Mouse (Mus musculus) hindbrain, embryonic 14.5 days (tissue): Measurements from ENCODE around the gene Kif26b. TPM values are rescaled to one million over a fixed set of nuclear protein-coding genes. Genes with fewer than 3 reads are reported as not detected.

ENCODE experiments used
- ATAC-seq: fragments of 200-750 bp; cut with Nextera tagmentation; 2 replicates; pipeline ENCODE4 v1.8.0; 2017; ENCODE audit warnings: moderate number of reproducible peaks, mild to moderate bottlenecking, moderate TSS enrichment, moderate library complexity; ENCODE audit not compliant: low FRiP score
- DNase-seq: peaks from one replicate; pipeline ENCODE4 v3.0.0-alpha.2; 2015; ENCODE audit warnings: low spot score
- H3K27ac ChIP-seq: fragments of 300-500 bp; sonication (generic); 2 replicates; pipeline ENCODE4 v1.5.1; 2014; ENCODE audit warnings: mild to moderate bottlenecking, moderate library complexity
- H3K27me3 ChIP-seq: fragments of 300-500 bp; sonication (generic); 2 replicates; pipeline ENCODE4 v1.6.1; 2014; ENCODE audit warnings: mild to moderate bottlenecking, low read length, mixed read lengths; ENCODE audit not compliant: control insufficient read depth, insufficient read depth
- H3K36me3 ChIP-seq: fragments of 300-500 bp; sonication (generic); replicated peaks from 2 replicates; pipeline ENCODE4 v1.6.1; 2014; ENCODE audit not compliant: control insufficient read depth, insufficient read depth
- H3K4me1 ChIP-seq: fragments of 300-500 bp; sonication (generic); replicated peaks from 2 replicates; pipeline ENCODE4 v1.6.1; 2014; ENCODE audit warnings: antibody characterized with exemption, low read length, mixed read lengths; ENCODE audit not compliant: control insufficient read depth, insufficient read depth
- H3K4me2 ChIP-seq: fragments of 300-500 bp; sonication (generic); replicated peaks from 2 replicates; pipeline ENCODE4 v1.6.1; 2014; ENCODE audit warnings: mild to moderate bottlenecking, moderate library complexity
- H3K4me3 ChIP-seq: fragments of 300-500 bp; sonication (generic); replicated peaks from 2 replicates; pipeline ENCODE4 v1.5.1; 2014; ENCODE audit warnings: mild to moderate bottlenecking, low read length
- H3K9ac ChIP-seq: fragments of 300-500 bp; sonication (generic); 2 replicates; pipeline ENCODE4 v1.6.1; 2014
- H3K9me3 ChIP-seq: fragments of 300-500 bp; sonication (generic); 2 replicates; pipeline ENCODE4 v1.6.1; 2016; ENCODE audit warnings: low read length; ENCODE audit not compliant: control insufficient read depth
- WGBS: fragments of 180-500 bp; shearing (Covaris S2); extraction: QIAGEN DNeasy Blood & Tissue Kit; methylation state at CpG from one replicate; pipeline ENCODE4 v1.1.7; 2014; 5-methylcytosine and 5-hydroxymethylcytosine counted together
- polyA plus RNA-seq: library from polyadenylated mRNA; unstranded; fragments of >200 nt; fragmentation: Nextera tagmentation; extraction: Ambion mirVana; gene quantifications from 2 replicates; pipeline ENCODE4 v1.2.1, GENCODE M21; 2014

Kif26b gene
- polyA plus RNA-seq, 1 experiment from 2014 or later: 15.8 TPM

DNA sequence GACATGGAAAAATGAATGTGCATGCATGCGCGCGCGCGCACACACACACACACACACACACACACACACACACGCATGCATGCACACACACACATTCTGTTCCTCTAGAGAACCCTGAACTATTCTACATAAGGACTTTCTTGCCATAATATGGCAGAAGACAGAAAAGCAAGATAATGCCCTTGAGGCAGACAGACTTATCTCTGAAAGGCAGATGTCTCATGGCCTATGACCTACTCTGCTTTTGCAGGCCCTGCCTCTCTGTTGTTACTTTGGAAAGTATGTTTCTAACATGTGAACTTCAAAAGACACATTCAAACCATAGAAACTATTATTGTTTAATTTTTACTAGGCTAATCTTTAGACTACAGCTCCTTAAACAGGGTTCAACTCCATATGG, 255.1 kb downstream of the Kif26b start:
- DNase-seq (no peak), ATAC-seq (no peak)
- Histone ChIP-seq H3K9ac (no peak overlapping the region), H3K4me3 (no peak overlapping the region), H3K27me3 (no peaks in the 10 kb centered on the region), H3K4me2 (no peak overlapping the region), H3K36me3 (no peaks in the 10 kb centered on the region), H3K27ac (no peak overlapping the region), H3K9me3 (no peaks in the 10 kb centered on the region), H3K4me1 (no peaks in the 10 kb centered on the region)
- over 99% methylated on average over 6 of the region's 6 CpGs for WGBS

DNA sequence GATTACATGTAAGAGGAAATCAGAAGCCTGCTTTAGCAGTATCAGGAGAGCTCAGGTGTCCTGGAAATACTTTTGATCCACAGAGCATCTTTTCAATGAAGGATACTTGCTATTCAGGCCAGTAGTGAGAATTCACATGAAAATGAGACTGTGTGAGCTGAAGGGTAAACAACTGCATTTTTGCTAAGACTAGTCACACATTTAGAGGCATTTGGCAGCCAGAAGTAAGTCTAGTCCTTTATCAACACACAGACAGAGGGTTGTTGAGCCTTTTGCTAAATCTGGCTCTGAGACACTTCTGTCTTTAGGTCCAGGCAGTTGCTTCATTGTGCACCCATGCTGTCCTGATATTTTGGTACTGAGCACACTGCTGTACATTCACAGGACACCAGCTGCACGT, 262.3 kb downstream of the Kif26b start:
- no peak for DNase-seq
- no peaks in the 10 kb centered on the region for H3K27me3 ChIP-seq
- WGBS: 53% methylated on average over 1 of the region's 1 CpGs

DNA sequence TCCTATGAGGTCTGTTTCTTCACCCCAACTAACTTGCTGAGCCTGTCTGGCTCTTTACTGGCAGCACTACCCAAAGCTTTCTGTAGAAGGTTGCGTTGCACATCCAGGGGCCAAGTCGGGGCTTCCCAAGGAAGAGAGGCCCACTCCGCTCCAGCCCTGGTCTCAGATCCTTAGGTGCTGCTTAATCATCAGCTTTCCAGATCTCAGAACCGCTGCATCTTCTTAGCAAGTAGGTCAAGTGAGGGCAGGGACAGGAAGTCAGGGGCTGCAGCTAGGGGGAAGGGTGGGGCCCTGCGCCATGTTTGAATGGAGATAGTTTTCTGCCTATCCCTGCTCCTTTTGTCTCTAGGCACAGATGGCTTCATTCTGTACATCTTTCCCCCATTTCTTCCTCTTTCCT, 263.8 kb downstream of the Kif26b start:
- H3K27me3 ChIP-seq: no peaks in the 10 kb centered on the region
- DNase-seq (no peak), ATAC-seq (no peak)
- H3K4me1 ChIP-seq: 0 out of 2 replicates have a peak, but pooled peaks cover 4% of the 10 kb centered on the region
- no peaks in the 10 kb centered on the region for H3K9me3 ChIP-seq
- 93% methylated on average over 5 of the region's 5 CpGs for WGBS
- H3K27ac ChIP-seq: no peak overlapping the region
- no peaks in the 10 kb centered on the region for H3K36me3 ChIP-seq
- no peak overlapping the region for H3K4me2 ChIP-seq
- no peak overlapping the region for H3K9ac ChIP-seq
- H3K4me3 ChIP-seq: no peak overlapping the region

More for the DNA sequence above, 262.3 kb downstream of the Kif26b start:
- no peaks in the 10 kb centered on the region for H3K9me3 ChIP-seq
- no peaks in the 10 kb centered on the region for H3K4me1 ChIP-seq
- H3K4me3 ChIP-seq: no peak overlapping the region
- no peak overlapping the region for H3K4me2 ChIP-seq
- no peak for ATAC-seq
- no peaks in the 10 kb centered on the region for H3K36me3 ChIP-seq
- no peak overlapping the region for H3K9ac ChIP-seq
- H3K27ac ChIP-seq: no peak overlapping the region

DNA sequence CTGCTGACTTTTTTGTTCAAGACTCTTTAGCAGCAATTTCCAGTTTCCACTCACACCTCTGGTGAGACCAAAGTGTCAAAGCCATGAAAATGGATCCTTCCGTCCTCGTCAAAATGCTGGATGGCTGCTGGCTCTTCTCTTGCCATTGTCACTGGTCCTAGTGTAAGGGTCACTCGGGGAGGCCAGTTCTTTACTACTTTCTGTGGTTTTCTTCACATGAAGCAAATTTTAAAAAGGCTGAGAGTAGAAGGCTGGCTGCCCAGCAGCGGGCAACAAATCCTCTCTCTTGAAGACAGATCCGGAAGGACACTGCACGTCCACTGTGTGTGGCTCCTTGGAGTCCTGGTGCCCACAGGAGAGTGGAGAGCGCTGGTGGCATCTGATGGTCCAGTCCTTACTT, 265.9 kb downstream of the Kif26b start:
- no peaks in the 10 kb centered on the region for H3K27me3 ChIP-seq
- H3K9ac ChIP-seq: no peak overlapping the region
- H3K9me3 ChIP-seq: no peaks in the 10 kb centered on the region
- DNase-seq (no peak), ATAC-seq (no peak)
- no peak overlapping the region for H3K4me2 ChIP-seq
- no peak overlapping the region for H3K4me3 ChIP-seq
- no peak overlapping the region for H3K27ac ChIP-seq
- 95% methylated on average over 7 of the region's 7 CpGs for WGBS
- no peaks in the 10 kb centered on the region for H3K36me3 ChIP-seq
- H3K4me1 ChIP-seq: peaks cover 14% of the 10 kb centered on the region

DNA sequence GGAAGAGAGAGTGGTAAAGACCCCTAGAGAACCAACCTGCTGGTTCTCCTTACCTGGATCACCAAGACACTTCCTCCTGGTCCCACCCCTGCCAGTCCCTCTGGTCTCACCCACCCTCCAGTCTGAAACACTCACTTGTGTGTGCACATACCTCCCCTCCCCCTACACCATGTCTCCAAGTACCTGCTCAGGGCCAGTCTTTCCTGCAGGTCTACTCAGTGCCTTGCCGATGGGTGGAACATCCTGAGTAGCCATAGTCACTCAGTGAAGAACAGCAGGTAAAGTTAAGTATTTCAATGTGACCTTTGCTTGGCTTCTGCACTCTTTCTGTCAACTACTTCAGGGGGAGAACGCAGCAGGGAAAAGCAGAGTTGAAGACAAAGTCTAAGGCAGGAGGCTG, 268.5 kb downstream of the Kif26b start:
- Histone ChIP-seq H3K4me3 (no peak overlapping the region), H3K9ac (no peak overlapping the region), H3K36me3 (no peaks in the 10 kb centered on the region), H3K27me3 (no peaks in the 10 kb centered on the region), H3K4me1 (peaks cover 14% of the 10 kb centered on the region), H3K9me3 (no peaks in the 10 kb centered on the region), H3K27ac (no peak overlapping the region), H3K4me2 (no peak overlapping the region)
- DNase-seq (no peak), ATAC-seq (peak; percentile 24; the same call in 1 of the 2 replicates)
- WGBS: 86% methylated on average over 2 of the region's 2 CpGs

DNA sequence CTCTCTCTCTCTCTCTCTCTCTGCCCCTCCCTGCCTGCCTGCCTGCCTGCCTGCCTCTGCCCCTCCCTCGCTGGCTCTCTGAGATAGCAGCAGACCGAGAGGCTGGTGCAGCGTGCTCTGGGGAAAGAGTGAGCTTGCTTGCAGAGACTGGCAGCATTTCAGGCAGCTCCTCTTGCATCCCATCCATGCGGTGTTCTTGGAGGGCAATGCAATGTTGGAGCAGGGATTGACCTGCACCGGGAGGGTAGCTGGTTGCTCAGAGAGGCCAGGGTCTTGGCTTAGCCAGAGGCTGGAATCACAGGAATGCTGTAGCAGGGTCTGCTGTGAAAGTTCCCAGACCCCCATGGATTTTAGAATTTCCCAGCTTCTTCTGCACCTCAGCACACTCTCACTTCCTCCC, 269.4 kb downstream of the Kif26b start:
- peaks cover 14% of the 10 kb centered on the region for H3K4me1 ChIP-seq
- peak overlapping the region; percentile 23; the same call in 1 of the 2 replicates for H3K27ac ChIP-seq
- H3K27me3 ChIP-seq: no peaks in the 10 kb centered on the region
- H3K4me3 ChIP-seq: peak overlapping the region; percentile 13
- peak overlapping the region; percentile 43 for H3K4me2 ChIP-seq
- 11% methylated on average over 5 of the region's 5 CpGs for WGBS
- H3K36me3 ChIP-seq: no peaks in the 10 kb centered on the region
- H3K9me3 ChIP-seq: no peaks in the 10 kb centered on the region
- peak overlapping the region; percentile 12; the same call in 1 of the 2 replicates for H3K9ac ChIP-seq
- ATAC-seq (peak; percentile 55; the same call in 1 of the 2 replicates), DNase-seq (peak; percentile 38)

DNA sequence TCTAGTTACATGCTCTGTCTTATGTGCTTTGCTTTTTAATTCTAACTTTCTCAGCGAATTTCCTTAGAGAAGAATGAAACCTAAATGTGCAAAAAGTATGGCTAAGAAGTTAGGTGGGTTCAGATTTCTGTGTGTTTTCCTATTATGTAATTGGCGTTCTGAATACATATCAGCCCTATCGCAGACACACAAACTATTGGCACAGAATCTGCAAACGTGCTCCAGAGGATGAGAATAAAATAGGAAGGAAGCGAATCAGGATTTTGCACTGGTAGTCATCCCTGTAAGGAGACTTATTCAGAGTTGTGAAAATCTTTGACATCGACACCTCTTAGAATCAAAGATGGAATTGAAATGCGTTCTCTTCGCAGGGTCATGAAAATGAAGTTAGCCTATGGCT, 270.0 kb downstream of the Kif26b start:
- H3K27me3 ChIP-seq: no peaks in the 10 kb centered on the region
- H3K9ac ChIP-seq: peak overlapping the region; percentile 12
- peaks cover 14% of the 10 kb centered on the region for H3K4me1 ChIP-seq
- H3K4me3 ChIP-seq: peak overlapping the region; percentile 13
- H3K4me2 ChIP-seq: peak overlapping the region; percentile 43
- H3K9me3 ChIP-seq: no peaks in the 10 kb centered on the region
- H3K27ac ChIP-seq: peak overlapping the region; percentile 23; the same call in 1 of the 2 replicates
- 69% methylated on average over 8 of the region's 8 CpGs for WGBS
- DNase-seq (no peak), ATAC-seq (no peak)
- H3K36me3 ChIP-seq: no peaks in the 10 kb centered on the region

DNA sequence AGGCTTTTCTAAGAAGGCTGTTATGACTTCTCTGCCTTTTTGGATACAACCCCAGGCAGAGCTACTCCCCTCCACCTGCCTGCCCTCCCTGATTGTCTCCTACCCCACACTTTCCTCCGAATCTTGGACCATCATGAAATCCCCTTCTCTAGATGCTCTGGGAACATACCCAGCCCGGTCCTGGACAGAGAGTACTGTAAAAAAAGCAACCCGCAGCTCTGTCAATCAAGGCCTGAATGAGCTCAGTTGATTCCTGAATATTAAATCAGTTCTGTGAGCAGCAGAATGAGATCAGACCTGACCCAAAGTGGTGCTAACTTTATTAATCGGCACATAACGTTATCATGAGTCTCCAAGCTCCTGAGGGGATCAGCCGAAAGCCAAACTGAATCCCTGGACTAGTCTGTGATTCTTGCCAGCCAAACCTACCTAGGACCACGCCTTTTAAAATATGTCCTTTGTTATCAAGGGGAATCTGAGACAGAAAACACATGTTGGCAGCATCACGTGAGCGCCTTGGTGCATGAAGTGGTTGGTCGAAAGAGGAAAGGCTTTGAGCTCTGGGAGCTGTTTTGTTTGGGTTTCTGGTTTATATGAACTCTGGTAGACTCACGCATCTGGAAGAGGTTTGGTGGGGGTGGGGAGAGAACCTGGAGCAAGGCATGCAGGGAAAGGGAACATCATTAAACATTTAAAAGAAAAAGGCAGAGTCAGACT, 271.1 kb downstream of the Kif26b start:
- Histone ChIP-seq H3K4me3 (no peak overlapping the region), H3K4me1 (peaks cover 14% of the 10 kb centered on the region), H3K27me3 (no peaks in the 10 kb centered on the region), H3K9ac (no peak overlapping the region), H3K36me3 (no peaks in the 10 kb centered on the region), H3K9me3 (no peaks in the 10 kb centered on the region), H3K4me2 (peak overlapping the region; percentile 43), H3K27ac (no peak overlapping the region)
- 66% methylated on average over 11 of the region's 11 CpGs for WGBS
- DNase-seq (no peak), ATAC-seq (no peak)

DNA sequence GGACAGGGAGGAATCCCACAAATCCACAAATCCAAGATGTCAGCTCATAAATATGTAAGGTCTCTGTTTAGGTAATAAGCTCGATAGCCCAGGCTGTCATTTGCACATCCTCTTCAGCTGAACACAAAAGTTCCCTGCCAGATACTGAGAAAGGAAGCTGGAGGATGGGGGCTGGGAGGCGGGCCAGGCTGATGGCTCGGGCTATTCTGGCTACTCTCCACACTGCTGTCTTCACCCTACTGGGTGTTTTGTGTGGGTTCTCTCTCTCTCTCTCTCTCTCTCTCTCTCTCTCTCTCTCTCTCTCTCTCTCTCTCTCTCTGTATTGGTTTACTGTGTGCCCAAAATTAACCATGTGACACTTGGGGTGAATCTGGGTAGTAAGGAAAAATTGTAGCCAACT, 274.2 kb downstream of the Kif26b start:
- H3K4me3 ChIP-seq: no peak overlapping the region
- H3K27me3 ChIP-seq: no peaks in the 10 kb centered on the region
- WGBS: 41% methylated on average over 3 of the region's 3 CpGs

More for the DNA sequence above, 274.2 kb downstream of the Kif26b start:
- Histone ChIP-seq H3K27ac (no peak overlapping the region), H3K36me3 (no peaks in the 10 kb centered on the region), H3K9me3 (no peaks in the 10 kb centered on the region), H3K9ac (no peak overlapping the region), H3K4me1 (peaks cover 9% of the 10 kb centered on the region), H3K4me2 (no peak overlapping the region)
- ATAC-seq (no peak), DNase-seq (no peak)
